Mouse (Mus musculus) lung, postnatal 0 days (tissue): ENCODE results near the gene Ovgp1. TPM values are rescaled to one million over a fixed set of nuclear protein-coding genes. Genes with fewer than 3 reads are reported as not detected.

Source experiments
- ATAC-seq: fragments of 200-750 bp; cut with Nextera tagmentation; 2 replicates; pipeline ENCODE4 v1.8.0; 2017; ENCODE audit warnings: moderate library complexity
- DNase-seq: peaks from one replicate; pipeline ENCODE4 v3.0.0-alpha.2; 2016; ENCODE audit warnings: low spot score
- H3K27ac ChIP-seq: fragments of 300-500 bp; sonication (generic); 2 replicates; pipeline ENCODE4 v1.5.1; 2014; ENCODE audit warnings: antibody characterized with exemption, mild to moderate bottlenecking, low read length, mixed read lengths
- H3K27me3 ChIP-seq: fragments of 300-500 bp; sonication (generic); replicated peaks from 2 replicates; pipeline ENCODE4 v1.6.1; 2014; ENCODE audit warnings: low read length, mixed read lengths; ENCODE audit not compliant: insufficient read depth
- H3K36me3 ChIP-seq: fragments of 300-500 bp; sonication (generic); 2 replicates; pipeline ENCODE4 v1.6.1; 2014; ENCODE audit warnings: low read length, mixed read lengths; ENCODE audit not compliant: insufficient read depth
- H3K4me1 ChIP-seq: fragments of 300-500 bp; sonication (generic); 2 replicates; pipeline ENCODE4 v1.6.1; 2014; ENCODE audit warnings: antibody characterized with exemption, low read depth, low read length, mixed read lengths; ENCODE audit not compliant: insufficient read depth
- H3K4me2 ChIP-seq: fragments of 300-500 bp; sonication (generic); replicated peaks from 2 replicates; pipeline ENCODE4 v1.6.1; 2014; ENCODE audit warnings: low read depth, mild to moderate bottlenecking, low read length, moderate library complexity, mixed read lengths
- H3K4me3 ChIP-seq: fragments of 300-500 bp; sonication (generic); 2 replicates; pipeline ENCODE4 v1.5.1; 2014; ENCODE audit warnings: low read depth, low read length
- H3K9ac ChIP-seq: fragments of 300-500 bp; sonication (generic); replicated peaks from 2 replicates; pipeline ENCODE4 v1.6.1; 2014; ENCODE audit warnings: low read depth, mild to moderate bottlenecking
- H3K9me3 ChIP-seq: fragments of 300-500 bp; sonication (generic); 2 replicates; pipeline ENCODE4 v1.6.1; 2016; ENCODE audit warnings: low read length, mixed read lengths
- CTCF ChIP-seq: IDR thresholded peaks from 2 replicates; pipeline ENCODE4 v1.5.1; 2016; ENCODE audit warnings: antibody characterized with exemption, mild to moderate bottlenecking
- EP300 ChIP-seq: IDR thresholded peaks from 2 replicates; pipeline ENCODE4 v1.6.1; 2016; ENCODE audit warnings: antibody characterized with exemption, mild to moderate bottlenecking, control low read depth
- WGBS: fragments of 180-500 bp; shearing (Covaris S2); extraction: QIAGEN DNeasy Blood & Tissue Kit; methylation state at CpG from one replicate; pipeline ENCODE4 v1.1.7; 2014; 5-methylcytosine and 5-hydroxymethylcytosine counted together
- polyA plus RNA-seq: library from polyadenylated mRNA; unstranded; fragments of >200 nt; fragmentation: Nextera tagmentation; extraction: Ambion mirVana; gene quantifications from 2 replicates; pipeline ENCODE4 v1.2.1, GENCODE M21; 2015

Gene Ovgp1
- polyA plus RNA-seq, 1 experiment from 2014 or later, result 0.95 TPM

- H3K4me1 ChIP-seq, result no peaks in the 10 kb centered on the region
- WGBS, result 91% methylated on average over 2 of the region's 2 CpGs
- H3K4me2 ChIP-seq, result no peak within 1 kb of the TSS
- H3K27ac ChIP-seq, result no peak within 1 kb of the TSS
- ATAC-seq (no peak), DNase-seq (no peak)
- TF ChIP-seq EP300 (no peak), CTCF (no peak)
- no peak within 1 kb of the TSS for H3K4me3 ChIP-seq
- H3K27me3 ChIP-seq, result no peaks in the 10 kb centered on the region
- no peaks in the 10 kb centered on the region for H3K36me3 ChIP-seq
- no peak within 1 kb of the TSS for H3K9ac ChIP-seq
- no peaks in the 10 kb centered on the region for H3K9me3 ChIP-seq
Observed at GRCm38 (mm10) chr3:106014546-106014945, 41.0 kb downstream of the Ovgp1 start, which contains the start of gene Pifo. Gene Pifo (minus strand): TSS chr3:106014646.

DNA sequence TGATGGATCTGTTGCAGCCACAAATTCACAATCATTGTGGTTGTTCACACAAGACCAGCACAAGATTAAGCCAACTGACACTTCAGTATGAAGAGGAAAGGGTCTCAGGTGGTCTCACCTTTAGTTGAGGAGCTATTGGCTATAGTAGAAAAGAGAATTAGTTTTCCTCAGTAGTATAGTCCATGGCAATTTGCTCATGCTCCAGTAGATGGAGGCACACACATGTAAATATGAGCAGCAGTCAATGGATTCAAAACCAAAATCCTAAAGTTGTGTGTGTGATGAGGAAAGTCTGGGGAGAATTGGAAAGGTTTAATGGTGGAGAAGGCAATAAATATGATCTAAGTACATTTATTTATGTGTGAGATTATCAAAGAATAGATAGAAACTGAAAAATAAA is 48.3 kb downstream of the Ovgp1 start:
- no peak overlapping the region for H3K4me3 ChIP-seq
- ATAC-seq (no peak), DNase-seq (peak; percentile 17)
- H3K9ac ChIP-seq, result no peak overlapping the region
- H3K4me2 ChIP-seq, result no peak overlapping the region
- H3K27me3 ChIP-seq, result no peaks in the 10 kb centered on the region
- H3K27ac ChIP-seq, result no peak overlapping the region
- peak; percentile 61 for TF ChIP-seq CTCF
- no peak for TF ChIP-seq EP300
- H3K9me3 ChIP-seq, result no peaks in the 10 kb centered on the region
- no peaks in the 10 kb centered on the region for H3K36me3 ChIP-seq
- H3K4me1 ChIP-seq, result no peaks in the 10 kb centered on the region

DNA sequence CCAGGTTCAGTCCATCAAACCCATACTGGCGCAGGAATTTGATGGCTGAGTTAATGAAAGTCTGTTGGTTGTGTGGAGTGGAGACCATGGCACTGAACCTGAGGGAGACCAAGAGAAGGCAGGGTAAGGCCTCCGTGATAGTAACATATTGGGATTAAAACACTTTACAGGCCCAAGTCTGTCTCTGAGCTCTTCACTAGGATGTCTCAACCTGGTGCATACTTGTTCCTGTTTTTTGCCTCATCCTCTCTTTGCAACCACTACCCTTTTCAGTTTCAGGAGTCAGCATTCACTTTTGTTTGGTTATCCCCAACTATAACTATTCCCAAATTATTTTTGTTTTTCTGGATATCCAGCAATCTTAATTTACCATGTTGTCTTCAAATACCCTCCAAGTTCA is 50.6 kb downstream of the Ovgp1 start:
- ATAC-seq (no peak), DNase-seq (no peak)
- no peak overlapping the region for H3K4me3 ChIP-seq
- no peak overlapping the region for H3K4me2 ChIP-seq
- TF ChIP-seq EP300 (no peak), CTCF (no peak)
- no peaks in the 10 kb centered on the region for H3K27me3 ChIP-seq
- H3K4me1 ChIP-seq, result no peaks in the 10 kb centered on the region
- H3K9ac ChIP-seq, result no peak overlapping the region
- H3K27ac ChIP-seq, result no peak overlapping the region
- no peaks in the 10 kb centered on the region for H3K36me3 ChIP-seq
- WGBS, result 91% methylated on average over 2 of the region's 2 CpGs
- H3K9me3 ChIP-seq, result no peaks in the 10 kb centered on the region

GRCm38 (mm10) chr3:106032781-106033180 is 59.3 kb downstream of the Ovgp1 start, which contains the start of gene Chil5:
Gene Chil5 (minus strand): TSS chr3:106032814.
- ATAC-seq (no peak), DNase-seq (no peak)
- 69% methylated on average over 1 of the region's 1 CpGs for WGBS
- H3K4me1 ChIP-seq, result no peaks in the 10 kb centered on the region
- TF ChIP-seq CTCF, result no peak
- TF ChIP-seq EP300, result no peak
- no peaks in the 10 kb centered on the region for H3K27me3 ChIP-seq
- H3K36me3 ChIP-seq, result no peaks in the 10 kb centered on the region
- no peak within 1 kb of the TSS for H3K27ac ChIP-seq
- H3K9ac ChIP-seq, result no peak within 1 kb of the TSS
- no peak within 1 kb of the TSS for H3K4me3 ChIP-seq
- no peaks in the 10 kb centered on the region for H3K9me3 ChIP-seq
- H3K4me2 ChIP-seq, result no peak within 1 kb of the TSS

Other genes starting within 250 kb of the Ovgp1 start
- 166 and 190 TPM in 2 replicates for gene Rap1a, start 172.4 kb upstream of the Ovgp1 start, polyA plus RNA-seq
- gene Adora3, start 102.9 kb upstream of the Ovgp1 start, polyA plus RNA-seq, result 0.82 and 0.89 TPM in 2 replicates
- gene Tmigd3, start 102.8 kb upstream of the Ovgp1 start, polyA plus RNA-seq, result 1.5 and 1.6 TPM in 2 replicates
- gene I830077J02Rik, start 41.0 kb upstream of the Ovgp1 start, polyA plus RNA-seq, result 1.2 and 1.9 TPM in 2 replicates
- gene Wdr77, start 14.3 kb upstream of the Ovgp1 start, polyA plus RNA-seq, result 45.9 and 50.0 TPM in 2 replicates
- gene Atp5f1, start 13.6 kb upstream of the Ovgp1 start, polyA plus RNA-seq, result 352 and 364 TPM in 2 replicates
- gene Pifo, start 40.9 kb downstream of the Ovgp1 start, polyA plus RNA-seq, result 18.5 and 23.0 TPM in 2 replicates
- 0.20 and 0.30 TPM in 2 replicates for gene Chil5, start 59.1 kb downstream of the Ovgp1 start, polyA plus RNA-seq
- gene Chia1, start 139.5 kb downstream of the Ovgp1 start, polyA plus RNA-seq, result 47.1 and 69.6 TPM in 2 replicates
- gene Chil3, start 193.9 kb downstream of the Ovgp1 start, polyA plus RNA-seq, result 19.2 and 19.4 TPM in 2 replicates
- gene Chil4, start 245.8 kb downstream of the Ovgp1 start, polyA plus RNA-seq, result not detected in 2 replicates